Mouse (Mus musculus) lung, adult 10 weeks (tissue): Measurements from ENCODE around the gene Olfr1386. TPM values are rescaled to one million over a fixed set of nuclear protein-coding genes. Genes with fewer than 3 reads are reported as not detected.

ENCODE experiments used
- polyA plus RNA-seq: library from polyadenylated mRNA; stranded (reverse); fragments of 350-450 nt; fragmentation: Illumina TruSeq; extraction: RNeasy Lipid Tissue Mini Kit (QIAGEN cat#74804); gene quantifications from one replicate; pipeline ENCODE4 v1.2.3, GENCODE M21; 2014; ENCODE audit warnings: low read depth, low replicate concordance; ENCODE audit not compliant: insufficient read depth

Olfr1386 gene
- not detected for polyA plus RNA-seq

GRCm38 (mm10) chr11:49464746-49465145 is at the start of gene Olfr1386:
TSS of gene Olfr1386 (plus strand) at chr11:49465046.

GRCm38 (mm10) chr11:49422767-49423166 is 42.1 kb upstream of the Olfr1386 start, which contains the start of gene Olfr1389:
TSS of gene Olfr1389 (plus strand) at chr11:49423067.

GRCm38 (mm10) chr11:49436411-49436810 is 28.4 kb upstream of the Olfr1386 start, which contains the start of gene Olfr1388:
TSS of gene Olfr1388 (plus strand) at chr11:49436624.

GRCm38 (mm10) chr11:49455043-49455442 is 9.8 kb upstream of the Olfr1386 start, which contains the start of gene Olfr1387:
TSS of gene Olfr1387 (plus strand) at chr11:49455343.

GRCm38 (mm10) chr11:49488770-49489169 is 23.9 kb downstream of the Olfr1386 start, which contains the start of gene Olfr1385:
TSS of gene Olfr1385 (plus strand) at chr11:49489070.

GRCm38 (mm10) chr11:49519348-49519747 is 54.5 kb downstream of the Olfr1386 start, which contains the start of gene Olfr1383:
TSS of gene Olfr1383 (plus strand) at chr11:49519648.

Other genes starting within 250 kb of the Olfr1386 start
- gene Mgat1, start 220.9 kb upstream of the Olfr1386 start, polyA plus RNA-seq: 66.7 TPM
- gene Olfr1393, start 186.7 kb upstream of the Olfr1386 start, polyA plus RNA-seq: not detected
- gene Olfr1392, start 179.8 kb upstream of the Olfr1386 start, polyA plus RNA-seq: not detected
- gene Olfr10, start 160.3 kb upstream of the Olfr1386 start, polyA plus RNA-seq: not detected
- not detected for gene Olfr1391, start 142.3 kb upstream of the Olfr1386 start, polyA plus RNA-seq
- not detected for gene Olfr1390, start 129.9 kb upstream of the Olfr1386 start, polyA plus RNA-seq
- gene Olfr1389, start 42.0 kb upstream of the Olfr1386 start, polyA plus RNA-seq: not detected
- gene Olfr1388, start 28.4 kb upstream of the Olfr1386 start, polyA plus RNA-seq: not detected
- gene Olfr1387, start 9.7 kb upstream of the Olfr1386 start, polyA plus RNA-seq: not detected
- not detected for gene Olfr1385, start 24.0 kb downstream of the Olfr1386 start, polyA plus RNA-seq
- gene Olfr1384, start 41.7 kb downstream of the Olfr1386 start, polyA plus RNA-seq: not detected
- gene Olfr1383, start 54.6 kb downstream of the Olfr1386 start, polyA plus RNA-seq: not detected
- gene Olfr1382, start 63.2 kb downstream of the Olfr1386 start, polyA plus RNA-seq: not detected
- gene Olfr1381, start 78.4 kb downstream of the Olfr1386 start, polyA plus RNA-seq: not detected
- not detected for gene Olfr1380, start 91.8 kb downstream of the Olfr1386 start, polyA plus RNA-seq
- 7.2 TPM for gene Flt4, start 144.2 kb downstream of the Olfr1386 start, polyA plus RNA-seq
- 1,932 TPM for gene Scgb3a1, start 198.6 kb downstream of the Olfr1386 start, polyA plus RNA-seq
- gene Cnot6, start 247.7 kb downstream of the Olfr1386 start, polyA plus RNA-seq: 18.5 TPM